Comparison of ENCODE assay signal across 10 mouse cellular contexts in genomic region chr10:81244146-81244545, GRCm38 (mm10). TPM values are rescaled to one million over a fixed set of nuclear protein-coding genes. Genes with fewer than 3 reads are reported as not detected.
DNase-seq lines count a peak whose midpoint lies in the region; ATAC-seq and TF ChIP-seq lines count a peak whose summit lies in the region.
"Had no signal": no experiment of that assay in that cellular context is flagged by ENCODE, and none has a peak within 500 bp of the region (broad histone marks: within the 10 kb centered on the region; RNA-seq: fewer than 3 reads in every experiment).

No protein-coding gene starts in this region.

- no peak overlapping the region for H3K4me2 ChIP-seq in forebrain, embryonic 11.5 days (ENCODE audit: low read depth, low read length, severe bottlenecking)
- no peak overlapping the region for H3K4me2 ChIP-seq in forebrain, embryonic 16.5 days (ENCODE audit: low read length)
- H3K4me2 ChIP-seq in kidney, postnatal 0 days (ENCODE audit: low read length) = no peak overlapping the region
- no peak overlapping the region for H3K4me2 ChIP-seq in kidney, embryonic 16.5 days (replicated peaks; ENCODE audit: low read depth, low read length)

- no peak overlapping the region for H3K9ac ChIP-seq in forebrain, embryonic 11.5 days (ENCODE audit: low read length)
- no peak overlapping the region for H3K9ac ChIP-seq in forebrain, embryonic 16.5 days (replicated peaks; ENCODE audit: low read depth, low read length)
- H3K9ac ChIP-seq in kidney, postnatal 0 days (ENCODE audit: low read depth, low read length) = no peak overlapping the region
- H3K9ac ChIP-seq in kidney, embryonic 16.5 days (replicated peaks; ENCODE audit: low read length) = no peak overlapping the region
- H3K9ac ChIP-seq: liver, embryonic 14.5 days had no signal

- intact Hi-C loops in left cerebral cortex, postnatal 10 days (cut with DNase I) = no loop called here

- H3K4me1 ChIP-seq in forebrain, embryonic 11.5 days (replicated peaks; ENCODE audit: control insufficient read depth, insufficient read depth, low read length) = peaks cover 6% of the 10 kb centered on the region
- H3K4me1 ChIP-seq in forebrain, embryonic 16.5 days (replicated peaks; ENCODE audit: control insufficient read depth, insufficient read depth, low read length) = no peaks in the 10 kb centered on the region
- 0 out of 2 replicates have a peak, but pooled peaks cover 2% of the 10 kb centered on the region for H3K4me1 ChIP-seq in kidney, postnatal 0 days (replicated peaks; ENCODE audit: insufficient read depth, low read length)
- H3K4me1 ChIP-seq in kidney, embryonic 16.5 days (ENCODE audit: insufficient read depth, low read length) = peaks cover 7% of the 10 kb centered on the region
- peaks cover 54% of the 10 kb centered on the region for H3K4me1 ChIP-seq in thymus, adult 2 months (replicated peaks; ENCODE audit: control insufficient read depth, insufficient read depth, low read length)

- no peak for TF ChIP-seq CTCF in kidney, postnatal 0 days (IDR thresholded peaks at IDR 0.05; ENCODE audit: low read depth)
- no peak for TF ChIP-seq CTCF in thymus, adult 2 months (IDR thresholded peaks at IDR 0.05; ENCODE audit: borderline replicate concordance, control insufficient read depth, extremely low read depth, insufficient read depth, low read length, poor library complexity)

- H3K27me3 ChIP-seq in forebrain, embryonic 11.5 days (ENCODE audit: control insufficient read depth, insufficient read depth, low read length) = peaks cover 10% of the 10 kb centered on the region
- H3K27me3 ChIP-seq in forebrain, embryonic 16.5 days (replicated peaks; ENCODE audit: control insufficient read depth, insufficient read depth, low read length) = peaks cover 12% of the 10 kb centered on the region
- H3K27me3 ChIP-seq in kidney, postnatal 0 days (ENCODE audit: insufficient read depth, low read length) = peaks cover 8% of the 10 kb centered on the region; the same call in 1 of the 2 replicates
- H3K27me3 ChIP-seq in kidney, embryonic 16.5 days (ENCODE audit: insufficient read depth, low read length) = peaks cover 14% of the 10 kb centered on the region
- H3K27me3 ChIP-seq in thymus, adult 2 months (ENCODE audit: control insufficient read depth, insufficient read depth, low read length) = no peaks in the 10 kb centered on the region; the same call in 1 of the 2 replicates

- peak; percentile 1; the same call in 1 of the 2 replicates for ATAC-seq in forebrain, embryonic 11.5 days (replicated peaks; ENCODE audit: low FRiP score)
- ATAC-seq in forebrain, embryonic 16.5 days = no peak
- 0 out of 2 replicates have a peak, but pooled peaks have one; percentile 11 for ATAC-seq in kidney, postnatal 0 days (replicated peaks; ENCODE audit: low FRiP score, low read depth)
- ATAC-seq in kidney, embryonic 16.5 days (ENCODE audit: low FRiP score, low TSS enrichment) = no peak

- H3K9me3 ChIP-seq in forebrain, embryonic 11.5 days (ENCODE audit: control insufficient read depth, low read length) = no peaks in the 10 kb centered on the region
- H3K9me3 ChIP-seq in forebrain, embryonic 16.5 days (ENCODE audit: control insufficient read depth, low read length) = no peaks in the 10 kb centered on the region
- no peaks in the 10 kb centered on the region for H3K9me3 ChIP-seq in kidney, postnatal 0 days (replicated peaks; ENCODE audit: low read length)
- no peaks in the 10 kb centered on the region for H3K9me3 ChIP-seq in kidney, embryonic 16.5 days (ENCODE audit: low read length)

- H3K27ac ChIP-seq in forebrain, embryonic 11.5 days (ENCODE audit: low read depth, low read length) = no peak overlapping the region
- H3K27ac ChIP-seq in forebrain, embryonic 16.5 days (ENCODE audit: low read length) = no peak overlapping the region
- H3K27ac ChIP-seq in kidney, postnatal 0 days = no peak overlapping the region
- no peak overlapping the region for H3K27ac ChIP-seq in kidney, embryonic 16.5 days (ENCODE audit: low read length)
- no peak overlapping the region for H3K27ac ChIP-seq in thymus, adult 2 months (ENCODE audit: control insufficient read depth, insufficient read depth, low read length)
- H3K27ac ChIP-seq: gastrocnemius, adult 2 months; liver, embryonic 14.5 days had no signal

- no peak for TF ChIP-seq POLR2A in thymus, adult 2 months (IDR thresholded peaks at IDR 0.05; ENCODE audit: control insufficient read depth, extremely low read depth, insufficient read depth, low read length, poor library complexity)

- no peaks in the 10 kb centered on the region for H3K36me3 ChIP-seq in forebrain, embryonic 11.5 days (ENCODE audit: control insufficient read depth, insufficient read depth, low read length)
- no peaks in the 10 kb centered on the region for H3K36me3 ChIP-seq in forebrain, embryonic 16.5 days (ENCODE audit: control insufficient read depth, insufficient read depth)
- H3K36me3 ChIP-seq in kidney, postnatal 0 days (ENCODE audit: insufficient read depth, low read length) = no peaks in the 10 kb centered on the region
- H3K36me3 ChIP-seq in kidney, embryonic 16.5 days (ENCODE audit: insufficient read depth, low read length) = no peaks in the 10 kb centered on the region
- no peaks in the 10 kb centered on the region for H3K36me3 ChIP-seq in thymus, adult 2 months (ENCODE audit: control insufficient read depth, insufficient read depth, low read length)

- WGBS in forebrain, embryonic 11.5 days = 74% methylated on average over 4 of the region's 4 CpGs
- WGBS in forebrain, embryonic 16.5 days = 79% methylated on average over 4 of the region's 4 CpGs
- WGBS in kidney, postnatal 0 days = 73% methylated on average over 4 of the region's 4 CpGs
- 75% methylated on average over 4 of the region's 4 CpGs for WGBS in kidney, embryonic 16.5 days
- WGBS in thymus, adult 2 months = 97% methylated on average over 4 of the region's 4 CpGs

- no peak for DNase-seq in forebrain, embryonic 11.5 days (ENCODE audit: low spot score)
- no peak for DNase-seq in kidney, postnatal 0 days (ENCODE audit: low spot score)
- peak; percentile 22 for DNase-seq in thymus, postnatal 4 days
- DNase-seq in thymus, adult 2 months = no peak
- no peak for DNase-seq in spleen, postnatal 4 days (ENCODE audit: low spot score in 2 of 2)
- no peak for DNase-seq in left cerebral cortex, postnatal 10 days (ENCODE audit: extremely low spot score in 1 of 2, low spot score in 2 of 2)

- H3K4me3 ChIP-seq in forebrain, embryonic 11.5 days (ENCODE audit: low read depth, low read length) = no peak overlapping the region
- H3K4me3 ChIP-seq in forebrain, embryonic 16.5 days (replicated peaks; ENCODE audit: low read length) = no peak overlapping the region
- H3K4me3 ChIP-seq in kidney, postnatal 0 days (replicated peaks; ENCODE audit: low read depth, low read length) = no peak overlapping the region
- no peak overlapping the region for H3K4me3 ChIP-seq in kidney, embryonic 16.5 days (ENCODE audit: low read length)
- H3K4me3 ChIP-seq in thymus, adult 2 months (ENCODE audit: control insufficient read depth, insufficient read depth, low read length) = no peak overlapping the region
- H3K4me3 ChIP-seq: gastrocnemius, adult 2 months had no signal

RNA-seq across cellular contexts. Expression of gene Matk, which starts 8.6 kb away (rescaled TPM):
- polyA plus RNA-seq in forebrain, embryonic 11.5 days (2014; fragmentation: Nextera tagmentation; extraction: Ambion mirVana) = 2.6 and 4.0 TPM in 2 replicates
- polyA plus RNA-seq in forebrain, embryonic 16.5 days (2015; fragmentation: Nextera tagmentation; extraction: Ambion mirVana) = 28.8 and 44.2 TPM in 2 replicates
- polyA plus RNA-seq in kidney, postnatal 0 days (2015; fragmentation: Nextera tagmentation; extraction: Ambion mirVana) = 3.9 and 5.5 TPM in 2 replicates
- 8.2 and 8.9 TPM in 2 replicates for polyA plus RNA-seq in kidney, embryonic 16.5 days (2015; fragmentation: Nextera tagmentation; extraction: Ambion mirVana)
- polyA plus RNA-seq in thymus, adult 2 months (2012; rRNA removed) = 19.5 and 21.0 TPM in 2 replicates
- total RNA-seq in left cerebral cortex, postnatal 10 days (2021) = 100 to 1,000 TPM; 223 to 225 TPM

RNA-seq across cellular contexts. Expression of gene Zfr2, which starts 11.2 kb away (rescaled TPM):
- 5.3 and 6.4 TPM in 2 replicates for polyA plus RNA-seq in forebrain, embryonic 11.5 days (2014; fragmentation: Nextera tagmentation; extraction: Ambion mirVana)
- 18.4 and 24.0 TPM in 2 replicates for polyA plus RNA-seq in forebrain, embryonic 16.5 days (2015; fragmentation: Nextera tagmentation; extraction: Ambion mirVana)
- 3.1 and 4.6 TPM in 2 replicates for polyA plus RNA-seq in kidney, postnatal 0 days (2015; fragmentation: Nextera tagmentation; extraction: Ambion mirVana)
- 7.1 and 7.8 TPM in 2 replicates for polyA plus RNA-seq in kidney, embryonic 16.5 days (2015; fragmentation: Nextera tagmentation; extraction: Ambion mirVana)
- 9.1 and 9.6 TPM in 2 replicates for polyA plus RNA-seq in thymus, adult 2 months (2012; rRNA removed)
- 10 to 100 TPM; 62.2 to 63.5 TPM for total RNA-seq in left cerebral cortex, postnatal 10 days (2021)

RNA-seq across cellular contexts. Expression of gene Atcay, which starts 13.5 kb away (rescaled TPM):
- 20.9 and 23.2 TPM in 2 replicates for polyA plus RNA-seq in forebrain, embryonic 11.5 days (2014; fragmentation: Nextera tagmentation; extraction: Ambion mirVana)
- polyA plus RNA-seq in forebrain, embryonic 16.5 days (2015; fragmentation: Nextera tagmentation; extraction: Ambion mirVana) = 81.4 and 94.9 TPM in 2 replicates
- polyA plus RNA-seq in kidney, postnatal 0 days (2015; fragmentation: Nextera tagmentation; extraction: Ambion mirVana) = 0.32 TPM in 1 of 2 replicates, not detected in the other
- polyA plus RNA-seq in kidney, embryonic 16.5 days (2015; fragmentation: Nextera tagmentation; extraction: Ambion mirVana) = 0.14 and 0.33 TPM in 2 replicates
- polyA plus RNA-seq in thymus, adult 2 months (2012; rRNA removed) = 2.4 and 2.5 TPM in 2 replicates
- 100 to 1,000 TPM; 209 to 222 TPM for total RNA-seq in left cerebral cortex, postnatal 10 days (2021)
- total RNA-seq: gastrocnemius, adult 2 months had no signal

RNA-seq across cellular contexts. Expression of gene Mrpl54, which starts 22.6 kb away (rescaled TPM):
- 147 and 154 TPM in 2 replicates for polyA plus RNA-seq in forebrain, embryonic 11.5 days (2014; fragmentation: Nextera tagmentation; extraction: Ambion mirVana)
- 84.0 and 90.1 TPM in 2 replicates for polyA plus RNA-seq in forebrain, embryonic 16.5 days (2015; fragmentation: Nextera tagmentation; extraction: Ambion mirVana)
- polyA plus RNA-seq in kidney, postnatal 0 days (2015; fragmentation: Nextera tagmentation; extraction: Ambion mirVana) = 259 and 283 TPM in 2 replicates
- 218 and 238 TPM in 2 replicates for polyA plus RNA-seq in kidney, embryonic 16.5 days (2015; fragmentation: Nextera tagmentation; extraction: Ambion mirVana)
- polyA plus RNA-seq in thymus, adult 2 months (2012; rRNA removed) = 102 and 118 TPM in 2 replicates
- 10 to 100 TPM; 47.8 to 52.7 TPM for total RNA-seq in left cerebral cortex, postnatal 10 days (2021)

RNA-seq across cellular contexts. Expression of gene Apba3, which starts 22.6 kb away (rescaled TPM):
- polyA plus RNA-seq in forebrain, embryonic 11.5 days (2014; fragmentation: Nextera tagmentation; extraction: Ambion mirVana) = 36.2 and 42.0 TPM in 2 replicates
- polyA plus RNA-seq in forebrain, embryonic 16.5 days (2015; fragmentation: Nextera tagmentation; extraction: Ambion mirVana) = 39.1 and 41.6 TPM in 2 replicates
- polyA plus RNA-seq in kidney, postnatal 0 days (2015; fragmentation: Nextera tagmentation; extraction: Ambion mirVana) = 55.7 and 60.5 TPM in 2 replicates
- 88.6 and 88.7 TPM in 2 replicates for polyA plus RNA-seq in kidney, embryonic 16.5 days (2015; fragmentation: Nextera tagmentation; extraction: Ambion mirVana)
- polyA plus RNA-seq in thymus, adult 2 months (2012; rRNA removed) = 125 and 136 TPM in 2 replicates
- total RNA-seq in left cerebral cortex, postnatal 10 days (2021) = 10 to 100 TPM; 23.7 to 32.6 TPM

Comparison
In these comparisons a context has a peak if more than half of its experiments do, and no peak if none do; other contexts are left out.
1. ATAC-seq: peak in forebrain, embryonic 11.5 days (single experiment) and kidney, postnatal 0 days (single experiment); none in forebrain, embryonic 16.5 days (single experiment) and kidney, embryonic 16.5 days (single experiment).